Mouse (Mus musculus) pancreas, adult 10 weeks (tissue): ENCODE measurements around the gene Elmod2. TPM values are rescaled to one million over a fixed set of nuclear protein-coding genes. Genes with fewer than 3 reads are reported as not detected.

ENCODE experiments used
- polyA plus RNA-seq: library from polyadenylated mRNA; stranded (reverse); fragments of 350-450 nt; fragmentation: Illumina TruSeq; extraction: RNeasy Lipid Tissue Mini Kit (QIAGEN cat#74804); gene quantifications from one replicate; pipeline ENCODE4 v1.2.3, GENCODE M21; 2015; ENCODE audit warnings: low read depth, low replicate concordance; ENCODE audit not compliant: insufficient read depth

The Elmod2 gene
- polyA plus RNA-seq: 3.3 TPM

DNA sequence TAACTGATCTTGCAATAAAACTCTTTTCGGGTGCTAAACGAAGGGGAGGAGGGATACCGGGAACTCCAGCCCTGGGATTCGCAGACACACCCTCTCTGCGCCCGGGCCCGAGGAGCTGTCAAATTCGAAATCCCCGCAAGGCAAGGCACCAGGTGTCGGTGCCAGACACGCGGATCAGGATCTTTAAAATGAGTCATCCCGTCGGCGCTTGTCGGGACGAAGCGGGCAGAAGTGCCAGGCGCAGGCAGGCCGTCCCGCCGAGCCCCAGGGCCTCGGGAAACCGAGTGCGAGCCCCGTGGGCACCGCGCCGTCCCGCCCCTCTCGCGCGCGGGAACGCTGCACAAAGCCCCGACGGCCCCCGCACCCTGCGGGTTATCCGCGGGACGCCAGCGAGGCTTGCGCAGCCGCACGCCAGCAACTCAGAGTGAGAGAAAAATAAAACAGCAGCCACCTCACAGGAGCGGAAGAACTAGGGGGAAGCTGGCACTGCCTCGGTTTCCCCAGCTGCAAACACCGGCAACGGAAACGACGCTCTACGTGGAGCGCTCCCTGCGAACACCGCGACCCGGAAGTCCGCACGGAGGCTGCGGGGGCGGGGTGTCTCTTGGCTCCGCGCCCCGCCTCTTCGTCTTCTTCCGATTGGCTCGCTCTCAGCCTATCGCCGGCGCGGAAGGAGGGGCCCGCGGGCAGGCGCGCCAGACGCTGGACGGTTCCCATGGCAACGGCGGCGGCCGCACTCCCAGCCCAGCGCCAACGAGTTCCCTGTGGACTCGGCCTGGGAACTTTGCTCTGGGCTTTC, at the start of gene Elmod2:
Elmod2 (minus strand) TSS at position 588 of the 799 bp plus-strand sequence.

DNA sequence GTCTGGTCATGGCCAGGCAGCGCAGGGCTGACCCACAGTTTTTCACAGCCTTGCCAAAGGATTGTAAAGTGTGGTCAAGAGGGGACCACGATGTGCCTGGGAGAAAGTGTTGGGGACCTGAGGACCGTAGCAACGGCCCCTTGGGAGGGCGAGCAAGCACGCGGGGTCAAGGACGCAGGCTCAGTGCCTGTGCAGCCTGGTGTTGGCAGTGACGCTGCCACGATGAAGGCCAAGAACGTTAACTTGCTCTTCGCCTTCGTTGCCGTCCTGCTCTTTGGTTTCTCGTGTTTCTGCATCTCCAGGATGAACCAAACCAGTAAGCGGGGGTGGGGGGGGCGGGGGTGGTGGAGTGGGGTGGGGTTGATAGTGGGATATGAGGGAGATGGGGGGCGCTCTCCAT, 16.0 kb upstream of the Elmod2 start, which contains the start of gene Mgat4d:
Mgat4d (plus strand) TSS at position 209 of the 400 bp plus-strand sequence.

DNA sequence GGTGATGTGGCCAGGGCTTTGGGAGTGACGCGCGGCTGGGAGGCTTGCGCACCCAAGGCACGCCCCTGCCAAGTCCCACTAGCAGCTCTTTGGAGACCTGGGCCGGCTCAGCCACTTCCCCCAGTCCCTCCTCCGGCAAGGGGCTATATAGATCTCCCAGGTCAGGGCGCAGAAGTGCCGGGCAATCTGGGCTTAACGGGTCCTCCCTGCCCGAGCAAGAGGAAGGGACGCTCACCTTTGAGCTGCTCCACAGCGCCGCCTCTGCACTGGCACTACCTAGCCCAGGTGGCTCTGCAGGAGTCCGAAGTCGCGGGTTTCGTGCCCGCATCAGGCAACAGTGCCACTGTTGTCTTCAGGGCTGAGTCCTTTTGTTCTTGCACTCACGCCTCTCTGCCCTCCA, 42.1 kb downstream of the Elmod2 start, which contains the start of gene Ucp1:
Ucp1 (plus strand) TSS at position 177 of the 400 bp plus-strand sequence.

Other genes with a start within 250 kb of the Elmod2 start
- gene Tbc1d9, start 167.1 kb downstream of the Elmod2 start, polyA plus RNA-seq: 2.1 TPM
- gene Gm10645, start 166.3 kb downstream of the Elmod2 start, polyA plus RNA-seq: not detected
- not detected for gene Ucp1, start 42.1 kb downstream of the Elmod2 start, polyA plus RNA-seq
- gene Mgat4d, start 16.0 kb upstream of the Elmod2 start, polyA plus RNA-seq: not detected
- not detected for gene Clgn, start 57.4 kb upstream of the Elmod2 start, polyA plus RNA-seq
- gene Scoc, start 125.9 kb upstream of the Elmod2 start, polyA plus RNA-seq: 17.8 TPM
- gene Olfr370, start 203.3 kb upstream of the Elmod2 start, polyA plus RNA-seq: not detected
- 74.6 TPM for gene Ndufb7, start 234.2 kb upstream of the Elmod2 start, polyA plus RNA-seq